Mouse (Mus musculus) forebrain, embryonic 12.5 days (tissue): ENCODE results near the gene March2. TPM values are rescaled to one million over a fixed set of nuclear protein-coding genes. Genes with fewer than 3 reads are reported as not detected.
"Not testable (repeated sequence)": the region's sequence is repeated elsewhere in the genome, so short reads cannot be mapped to it uniquely, and the experiment has no call there.

Experiments
- ATAC-seq: fragments of 200-750 bp; cut with Nextera tagmentation; 2 replicates; pipeline ENCODE4 v1.8.0; 2017; ENCODE audit warnings: moderate TSS enrichment; ENCODE audit not compliant: low FRiP score
- H3K27ac ChIP-seq: fragments of 300-500 bp; sonication (generic); 2 replicates; pipeline ENCODE4 v1.5.1; 2016; ENCODE audit warnings: mild to moderate bottlenecking
- H3K27me3 ChIP-seq: fragments of 300-500 bp; sonication (generic); 2 replicates; pipeline ENCODE4 v1.6.1; 2016; ENCODE audit warnings: mild to moderate bottlenecking
- H3K36me3 ChIP-seq: fragments of 300-500 bp; sonication (generic); replicated peaks from 2 replicates; pipeline ENCODE4 v1.6.1; 2016; ENCODE audit warnings: mild to moderate bottlenecking
- H3K4me1 ChIP-seq: fragments of 300-500 bp; sonication (generic); 2 replicates; pipeline ENCODE4 v1.6.1; 2016
- H3K4me2 ChIP-seq: fragments of 300-500 bp; sonication (generic); 2 replicates; pipeline ENCODE4 v1.6.1; 2016; ENCODE audit warnings: mild to moderate bottlenecking, moderate library complexity
- H3K4me3 ChIP-seq: fragments of 300-500 bp; sonication (generic); replicated peaks from 2 replicates; pipeline ENCODE4 v1.5.1; 2016; ENCODE audit warnings: mild to moderate bottlenecking
- H3K9ac ChIP-seq: fragments of 300-500 bp; sonication (generic); 2 replicates; pipeline ENCODE4 v1.6.1; 2016; ENCODE audit warnings: mild to moderate bottlenecking
- H3K9me3 ChIP-seq: fragments of 300-500 bp; sonication (generic); 2 replicates; pipeline ENCODE4 v1.6.1; 2016
- WGBS: fragments of 180-500 bp; shearing (Covaris S2); methylation state at CpG from one replicate; pipeline ENCODE4 v1.1.7; 2016; 5-methylcytosine and 5-hydroxymethylcytosine counted together
- polyA plus RNA-seq: library from polyadenylated mRNA; unstranded; fragments of >200 nt; fragmentation: Nextera tagmentation; extraction: Ambion mirVana; gene quantifications from 2 replicates; pipeline ENCODE4 v1.2.1, GENCODE M21; 2016

March2 gene
- polyA plus RNA-seq, 1 experiment from 2014 or later, result 48.7 TPM

DNA sequence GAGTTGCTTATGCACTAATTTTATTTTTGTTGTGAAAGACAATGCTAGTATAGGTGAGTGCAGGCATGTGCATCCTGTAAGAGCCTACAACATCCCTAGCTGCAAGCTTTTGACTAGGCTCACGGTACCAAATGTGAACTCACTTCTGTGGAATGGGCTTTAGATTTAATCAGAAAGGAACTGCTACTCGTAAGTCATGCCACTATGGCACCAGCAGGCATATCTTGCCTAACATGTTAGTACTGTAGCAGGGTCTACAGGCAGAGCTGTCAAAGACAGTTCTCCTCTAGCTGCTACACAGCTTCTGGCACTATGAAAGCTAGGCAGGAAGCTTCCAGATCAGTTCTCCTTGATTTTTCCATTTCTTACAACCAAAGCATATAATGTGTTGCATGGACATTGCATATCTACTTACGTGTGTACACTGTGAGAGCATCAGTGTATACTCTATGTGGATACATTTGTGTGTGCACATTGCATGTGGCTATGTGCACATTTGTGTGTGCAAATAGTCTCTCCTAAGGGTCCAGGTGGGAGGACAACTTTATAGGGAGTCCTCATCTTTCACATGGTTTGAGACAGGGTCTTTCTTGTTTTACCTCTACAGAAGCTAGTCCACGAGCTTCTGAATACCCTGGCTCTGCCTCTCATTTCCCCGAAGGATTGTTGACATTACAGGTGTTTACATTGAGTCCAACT lies 26.4 kb upstream of the March2 start:
- H3K4me2 ChIP-seq, result no peak overlapping the region
- no peaks in the 10 kb centered on the region for H3K27me3 ChIP-seq
- no peak overlapping the region for H3K27ac ChIP-seq
- H3K4me3 ChIP-seq, result no peak overlapping the region
- no peaks in the 10 kb centered on the region for H3K9me3 ChIP-seq
- no peak overlapping the region for H3K9ac ChIP-seq
- no peak for ATAC-seq
- H3K4me1 ChIP-seq, result no peaks in the 10 kb centered on the region
- WGBS, result 92% methylated on average over 5 of the region's 5 CpGs
- H3K36me3 ChIP-seq, result peaks cover 40% of the 10 kb centered on the region

DNA sequence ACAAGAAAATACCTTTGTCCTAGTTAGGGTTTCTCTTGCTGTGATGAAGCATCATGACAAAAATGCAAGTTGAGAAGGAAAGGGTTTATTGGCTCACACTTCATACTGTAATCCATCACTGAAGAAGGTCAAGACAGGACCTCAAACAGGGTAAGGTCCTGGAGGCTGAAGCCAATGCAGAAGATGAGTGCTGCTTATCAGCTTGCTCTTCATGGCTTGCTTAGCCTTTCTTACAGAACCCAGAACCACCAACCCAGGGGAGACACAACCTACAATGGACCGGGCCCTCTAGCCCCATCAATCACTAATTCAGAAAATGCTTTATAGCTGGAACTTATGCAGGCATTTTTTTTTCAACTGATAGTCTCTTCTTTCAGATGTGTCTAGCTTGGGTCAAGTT lies 23.9 kb upstream of the March2 start:
- H3K27me3 ChIP-seq, result no peaks in the 10 kb centered on the region
- H3K9me3 ChIP-seq, result no peaks in the 10 kb centered on the region
- H3K4me2 ChIP-seq, result no peak overlapping the region
- peaks cover 17% of the 10 kb centered on the region for H3K36me3 ChIP-seq
- H3K9ac ChIP-seq, result no peak overlapping the region
- no peak overlapping the region for H3K27ac ChIP-seq
- ATAC-seq, result no peak
- no peak overlapping the region for H3K4me3 ChIP-seq
- WGBS, result 87% methylated on average over 1 of the region's 1 CpGs
- no peaks in the 10 kb centered on the region for H3K4me1 ChIP-seq

DNA sequence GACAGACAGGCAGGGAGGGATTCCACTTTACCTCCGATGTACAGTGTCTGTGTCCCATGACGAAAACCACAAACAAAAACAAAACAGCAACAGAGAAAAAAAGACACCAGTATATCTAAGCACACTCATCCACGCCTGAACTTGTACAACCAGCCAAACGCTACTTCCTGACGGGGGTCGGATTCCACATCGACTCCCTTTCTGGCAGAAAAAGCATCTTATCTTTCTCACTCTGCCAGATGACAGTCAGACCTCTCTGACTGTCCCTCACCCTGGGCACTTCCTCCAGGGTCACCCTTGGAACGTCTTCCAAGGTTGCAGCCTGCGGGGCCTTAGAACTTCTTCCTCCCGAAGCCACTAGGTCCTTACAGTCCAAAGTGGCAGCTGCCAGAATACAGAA lies 15.1 kb upstream of the March2 start:
- not testable (repeated sequence) for H3K27ac ChIP-seq, ATAC-seq, H3K9me3 ChIP-seq, H3K36me3 ChIP-seq, H3K4me1 ChIP-seq, H3K4me2 ChIP-seq, H3K9ac ChIP-seq, H3K4me3 ChIP-seq, H3K27me3 ChIP-seq
- 83% methylated on average over 10 of the region's 10 CpGs for WGBS

DNA sequence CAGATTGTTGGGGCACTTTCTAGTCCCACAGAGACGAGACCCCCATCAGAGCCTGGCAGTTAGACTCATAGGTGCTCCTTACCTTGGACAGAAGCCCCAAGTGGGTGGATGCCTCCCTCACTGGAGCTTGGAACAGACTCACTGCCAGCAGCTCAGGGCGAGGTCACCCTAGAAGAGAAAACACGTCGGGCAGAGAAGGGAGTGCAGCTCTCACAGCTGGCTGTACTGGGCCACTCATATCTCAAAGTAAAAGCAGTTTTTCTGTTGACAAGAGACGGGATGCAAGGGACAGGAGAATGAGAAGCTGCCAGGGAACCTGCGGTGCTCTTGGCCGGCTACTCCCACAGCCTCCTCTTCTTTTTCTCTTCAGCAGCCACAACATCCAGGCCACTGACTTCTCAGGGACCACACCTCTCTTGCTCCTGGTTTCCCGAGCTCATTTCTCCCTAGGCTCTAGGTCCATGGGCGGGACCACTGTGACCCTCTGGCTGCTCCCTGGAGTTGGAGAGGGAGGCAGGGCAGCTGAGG lies 14.2 kb upstream of the March2 start:
- H3K36me3 ChIP-seq, result not testable (repeated sequence)

DNA sequence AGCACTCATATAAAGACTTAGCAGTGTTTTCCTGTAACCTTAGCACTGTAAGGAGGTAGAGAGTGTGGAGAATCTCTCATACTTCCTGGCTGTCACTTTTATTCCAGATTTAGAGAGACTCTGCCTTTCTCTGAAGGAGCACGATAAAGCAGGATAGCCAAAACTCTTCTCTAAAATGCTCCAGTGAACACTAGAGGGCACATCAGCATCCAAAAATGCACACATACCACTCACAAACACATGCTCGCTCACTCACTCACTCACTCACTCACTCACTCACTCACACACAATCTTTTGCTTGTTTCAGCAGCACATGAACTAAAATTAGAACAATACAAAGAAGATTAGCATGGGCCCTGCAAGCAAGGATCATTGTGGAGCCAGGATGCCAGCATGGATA lies 10.7 kb upstream of the March2 start:
- no peak overlapping the region for H3K27ac ChIP-seq
- no peak for ATAC-seq
- WGBS, result 72% methylated on average over 2 of the region's 2 CpGs

More for the DNA sequence above, 14.2 kb upstream of the March2 start:
- H3K4me2 ChIP-seq, H3K9me3 ChIP-seq, H3K9ac ChIP-seq, H3K27me3 ChIP-seq, H3K4me3 ChIP-seq, H3K27ac ChIP-seq, H3K4me1 ChIP-seq, ATAC-seq: not testable (repeated sequence)
- 78% methylated on average over 9 of the region's 9 CpGs for WGBS

DNA sequence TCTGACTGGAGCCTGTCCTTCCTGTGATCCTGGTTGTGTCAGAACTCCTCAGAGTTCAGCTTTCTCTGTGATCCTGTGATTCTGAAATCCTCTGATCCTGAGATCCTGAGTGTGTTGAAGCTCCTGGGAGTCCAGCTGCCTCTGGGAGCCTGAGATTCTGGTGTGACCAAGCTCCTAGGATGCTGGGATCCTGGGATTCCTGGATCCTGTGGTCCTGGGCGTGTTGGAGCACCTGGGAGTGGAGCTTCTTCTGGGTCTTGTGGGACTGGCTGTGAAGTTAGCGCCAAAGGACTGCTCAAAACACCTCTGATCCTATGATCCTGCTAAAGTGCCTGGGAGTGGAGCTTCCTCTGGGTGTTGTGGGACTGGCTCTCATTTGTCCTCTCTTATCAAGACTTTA lies 9.9 kb upstream of the March2 start:
- ATAC-seq, result no peak
- H3K27ac ChIP-seq, result no peak overlapping the region
- H3K9ac ChIP-seq, result no peak overlapping the region
- no peaks in the 10 kb centered on the region for H3K4me1 ChIP-seq
- H3K27me3 ChIP-seq, result no peaks in the 10 kb centered on the region
- 82% methylated on average over 2 of the region's 2 CpGs for WGBS
- no peak overlapping the region for H3K4me2 ChIP-seq
- no peaks in the 10 kb centered on the region for H3K36me3 ChIP-seq
- H3K9me3 ChIP-seq, result no peaks in the 10 kb centered on the region
- no peak overlapping the region for H3K4me3 ChIP-seq

More for the DNA sequence above, 10.7 kb upstream of the March2 start:
- Histone ChIP-seq H3K4me2 (no peak overlapping the region), H3K27me3 (no peaks in the 10 kb centered on the region), H3K9me3 (no peaks in the 10 kb centered on the region), H3K4me3 (no peak overlapping the region), H3K4me1 (no peaks in the 10 kb centered on the region), H3K36me3 (no peaks in the 10 kb centered on the region), H3K9ac (no peak overlapping the region)

DNA sequence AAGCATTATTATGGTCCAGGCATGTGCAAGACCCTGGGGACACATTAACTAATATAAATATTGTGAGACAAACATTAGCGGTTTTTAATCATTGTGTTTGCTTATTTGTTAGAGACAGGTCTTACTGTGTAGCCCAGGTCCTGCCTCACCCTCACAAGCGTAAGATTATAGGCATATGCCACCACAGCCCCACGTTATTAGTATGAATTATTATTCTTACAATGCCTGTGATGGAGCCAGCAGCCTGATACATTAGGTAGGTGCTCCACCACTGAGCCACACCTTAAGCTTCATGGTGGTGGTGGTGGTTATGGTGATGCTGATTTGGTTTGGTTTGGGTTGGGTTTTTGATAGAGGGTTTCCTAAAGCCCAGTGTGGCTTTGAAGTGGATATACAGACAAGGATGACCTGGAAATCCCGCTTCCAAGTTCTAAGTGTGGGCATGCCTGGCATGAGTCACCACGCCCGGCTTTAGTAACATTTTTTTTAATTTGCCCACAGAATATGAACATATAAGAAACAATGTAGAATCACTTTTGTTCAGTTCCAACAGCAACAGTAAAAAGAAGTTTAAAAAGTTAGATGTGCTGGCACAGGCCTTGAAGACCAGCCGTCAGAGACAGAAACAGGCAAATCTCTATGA lies 1.4 kb upstream of the March2 start:
- no peak overlapping the region for H3K9ac ChIP-seq

DNA sequence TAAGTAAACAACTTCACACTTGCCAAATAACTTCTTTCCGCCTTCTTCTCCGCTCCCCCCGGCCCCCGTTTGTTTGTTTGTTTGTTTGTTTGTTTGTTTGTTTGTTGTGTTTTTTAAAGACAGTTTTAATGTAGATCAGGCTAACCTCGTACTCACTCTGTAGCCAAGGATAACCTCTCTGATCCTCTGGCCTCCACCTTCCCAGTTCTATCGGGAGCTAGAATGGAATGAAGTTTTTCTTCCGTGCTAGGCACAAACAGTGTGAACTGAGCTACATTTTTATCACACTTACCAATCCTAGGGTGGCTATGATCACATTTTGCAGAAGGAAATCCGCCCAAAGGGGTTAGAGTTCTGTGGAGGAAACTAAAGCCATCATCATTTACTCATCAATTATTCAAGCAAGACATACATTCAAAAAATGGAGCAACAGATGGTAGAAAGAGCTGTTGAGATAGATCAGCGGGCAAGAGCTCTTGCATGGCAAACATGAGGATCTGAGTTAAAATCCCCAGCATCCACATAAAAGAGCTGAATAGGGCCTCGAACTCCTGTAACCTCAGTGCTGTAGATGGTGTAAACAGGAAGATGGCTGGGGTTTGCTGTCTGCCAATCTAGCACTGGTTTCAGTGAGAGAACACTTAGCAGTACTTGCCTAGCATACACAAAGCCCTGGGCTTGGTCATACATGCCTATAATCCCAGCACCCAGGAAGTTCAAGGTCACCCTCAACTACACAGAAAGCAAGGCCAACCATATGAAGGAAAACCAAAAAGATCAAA lies 665 bp upstream of the March2 start:
- WGBS, result 48% methylated on average over 10 of the region's 10 CpGs
- H3K27me3 ChIP-seq, result no peaks in the 10 kb centered on the region
- H3K9me3 ChIP-seq, result no peaks in the 10 kb centered on the region
- ATAC-seq, result peak; percentile 34; the same call in 1 of the 2 replicates
- H3K9ac ChIP-seq, result no peak overlapping the region
- H3K36me3 ChIP-seq, result no peaks in the 10 kb centered on the region
- H3K4me1 ChIP-seq, result peaks cover 6% of the 10 kb centered on the region; the same call in 1 of the 2 replicates
- H3K27ac ChIP-seq, result no peak overlapping the region
- peak overlapping the region; percentile 87 for H3K4me3 ChIP-seq
- peak overlapping the region; percentile 65 for H3K4me2 ChIP-seq

More for the DNA sequence above, 1.4 kb upstream of the March2 start:
- H3K27ac ChIP-seq, result no peak overlapping the region
- H3K4me3 ChIP-seq, result no peak overlapping the region
- H3K9me3 ChIP-seq, result no peaks in the 10 kb centered on the region
- H3K4me2 ChIP-seq, result no peak overlapping the region
- H3K36me3 ChIP-seq, result no peaks in the 10 kb centered on the region
- H3K4me1 ChIP-seq, result peaks cover 6% of the 10 kb centered on the region; the same call in 1 of the 2 replicates
- no peaks in the 10 kb centered on the region for H3K27me3 ChIP-seq
- 91% methylated on average over 7 of the region's 7 CpGs for WGBS
- no peak for ATAC-seq

DNA sequence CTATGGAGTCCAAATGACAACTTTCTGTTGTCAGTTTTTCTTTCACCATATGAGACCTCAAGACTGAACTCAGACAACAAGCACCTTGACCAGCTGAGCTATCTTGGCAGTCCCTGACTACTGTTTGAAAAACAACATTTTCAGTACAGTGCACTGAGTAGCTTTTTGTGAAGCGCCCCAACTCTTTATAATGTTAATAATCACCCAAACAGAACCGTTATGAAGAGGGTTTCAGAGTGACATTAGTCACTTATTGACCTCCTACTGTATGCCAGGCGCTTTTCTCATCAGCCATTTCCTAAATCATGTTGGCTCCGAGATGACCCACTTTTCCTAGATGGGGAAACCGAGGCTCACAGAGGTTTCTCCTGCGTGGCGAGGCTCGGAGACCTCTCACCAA lies 488 bp downstream of the March2 start:
- 8% methylated on average over 8 of the region's 8 CpGs for WGBS
- Histone ChIP-seq H3K4me1 (peaks cover 6% of the 10 kb centered on the region; the same call in 1 of the 2 replicates), H3K27ac (no peak overlapping the region), H3K36me3 (no peaks in the 10 kb centered on the region), H3K4me2 (peak overlapping the region; percentile 65), H3K9ac (peak overlapping the region; percentile 75), H3K9me3 (no peaks in the 10 kb centered on the region), H3K4me3 (peak overlapping the region; percentile 87), H3K27me3 (no peaks in the 10 kb centered on the region)
- ATAC-seq, result 0 out of 2 replicates have a peak, but pooled peaks have one; percentile 1

DNA sequence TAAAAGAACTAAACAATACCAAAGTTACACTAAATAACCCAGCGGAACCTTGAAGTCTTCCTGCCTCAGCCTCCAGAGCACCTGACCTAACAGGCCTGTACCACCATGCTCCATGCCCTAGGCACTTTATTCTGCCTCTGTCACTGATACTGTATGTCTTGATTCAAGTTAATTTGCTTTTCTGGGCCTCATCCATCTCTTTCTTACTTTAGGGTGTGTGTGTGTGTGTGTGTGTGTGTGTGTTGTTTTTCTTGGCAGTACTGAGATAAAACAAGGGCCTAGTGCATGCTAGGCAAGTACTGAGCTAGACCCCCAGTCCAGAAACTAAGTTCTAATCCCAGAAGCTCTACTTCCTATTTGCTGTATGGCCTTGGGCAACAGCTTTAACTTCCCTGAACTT lies 1.2 kb downstream of the March2 start:
- Histone ChIP-seq H3K4me1 (peaks cover 6% of the 10 kb centered on the region; the same call in 1 of the 2 replicates), H3K36me3 (no peaks in the 10 kb centered on the region), H3K27ac (no peak overlapping the region), H3K4me2 (no peak overlapping the region), H3K9ac (no peak overlapping the region), H3K4me3 (no peak overlapping the region), H3K9me3 (no peaks in the 10 kb centered on the region), H3K27me3 (no peaks in the 10 kb centered on the region)
- 95% methylated on average over 1 of the region's 1 CpGs for WGBS
- no peak for ATAC-seq

DNA sequence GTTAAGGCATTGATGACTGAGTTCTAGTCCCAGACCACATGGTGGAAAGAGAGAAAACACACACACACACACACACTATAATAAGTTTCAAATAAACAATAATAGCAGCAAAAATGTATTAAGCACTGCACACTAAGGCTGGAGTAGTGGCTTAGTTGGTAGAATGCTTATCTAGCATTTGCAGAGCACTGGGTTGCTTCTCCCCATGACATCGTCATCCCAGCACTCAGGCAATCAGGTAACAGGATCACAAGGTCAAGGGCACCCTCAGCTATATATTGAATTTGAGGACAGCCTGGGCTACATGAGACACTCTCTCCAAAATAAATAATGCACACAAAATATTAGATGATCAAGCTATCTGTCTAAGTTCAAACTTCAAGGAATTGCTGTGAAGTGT lies 3.7 kb downstream of the March2 start:
- H3K36me3 ChIP-seq, result peaks cover 6% of the 10 kb centered on the region; the same call in 1 of the 2 replicates
- WGBS, result 90% methylated on average over 1 of the region's 1 CpGs
- no peaks in the 10 kb centered on the region for H3K9me3 ChIP-seq
- H3K27me3 ChIP-seq, result no peaks in the 10 kb centered on the region
- H3K9ac ChIP-seq, result no peak overlapping the region
- H3K4me2 ChIP-seq, result no peak overlapping the region
- no peak overlapping the region for H3K27ac ChIP-seq
- H3K4me1 ChIP-seq, result peaks cover 6% of the 10 kb centered on the region; the same call in 1 of the 2 replicates
- no peak overlapping the region for H3K4me3 ChIP-seq
- no peak for ATAC-seq

DNA sequence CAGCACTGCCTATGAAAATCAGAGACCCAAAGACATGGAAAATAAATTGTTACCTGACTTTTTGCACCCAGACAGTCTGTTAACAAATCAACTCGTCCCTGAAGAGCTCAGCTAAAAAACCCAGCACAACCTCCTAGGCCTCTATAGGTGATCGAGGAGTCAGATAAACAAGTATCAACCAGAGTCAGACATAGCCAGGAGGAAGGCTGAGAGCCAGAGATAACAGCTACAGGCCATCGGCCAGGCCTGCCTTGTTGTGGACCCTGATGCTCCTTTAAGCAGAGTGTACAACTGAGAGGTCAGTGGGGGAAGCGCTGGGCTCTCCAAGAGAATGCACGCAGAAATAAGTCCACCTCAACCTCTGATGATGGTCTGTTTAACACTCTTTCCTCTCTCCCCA lies 5.2 kb downstream of the March2 start:
- WGBS, result 86% methylated on average over 5 of the region's 5 CpGs
- no peak overlapping the region for H3K4me2 ChIP-seq

More for the DNA sequence above, 5.2 kb downstream of the March2 start:
- Histone ChIP-seq H3K27ac (no peak overlapping the region), H3K9me3 (no peaks in the 10 kb centered on the region), H3K4me3 (no peak overlapping the region), H3K36me3 (peaks cover 19% of the 10 kb centered on the region), H3K27me3 (no peaks in the 10 kb centered on the region), H3K9ac (no peak overlapping the region), H3K4me1 (peaks cover 6% of the 10 kb centered on the region; the same call in 1 of the 2 replicates)
- no peak for ATAC-seq
